Mouse (Mus musculus) ovary, adult 2 months (tissue): ENCODE measurements around the gene Vmn2r6. TPM values are rescaled to one million over a fixed set of nuclear protein-coding genes. Genes with fewer than 3 reads are reported as not detected.

ENCODE experiments used
- polyA plus RNA-seq: library from polyadenylated mRNA; depleted of rRNA; stranded (reverse); fragments of >200 nt; gene quantifications from 2 replicates; pipeline ENCODE4 v1.2.3, GENCODE M21; 2012; rRNA removed

Gene Vmn2r6
- polyA plus RNA-seq, result not detected in 2 replicates

GRCm38 (mm10) chr3:64565730-64566129 lies at the start of gene Vmn2r6:
Gene Vmn2r6, minus strand, starts transcription at chr3:64565830.

GRCm38 (mm10) chr3:64509742-64510141 lies 55.9 kb downstream of the Vmn2r6 start, which contains the start of gene Vmn2r5:
Gene Vmn2r5, minus strand, starts transcription at chr3:64509842.

Other genes with a start within 250 kb of the Vmn2r6 start
- not detected in 2 replicates for gene Vmn2r4, start 150.5 kb downstream of the Vmn2r6 start, polyA plus RNA-seq
- gene Vmn2r5, start 56.0 kb downstream of the Vmn2r6 start, polyA plus RNA-seq, result not detected in 2 replicates